Mouse (Mus musculus): ENCODE measurements around the gene Tifab. TPM values are rescaled to one million over a fixed set of nuclear protein-coding genes. Genes with fewer than 3 reads are reported as not detected.

The Tifab gene
- polyA plus RNA-seq, 1 experiment from 2014 or later, result 0.97 TPM

- H3K27me3 ChIP-seq (ENCODE audit: poor library complexity, severe bottlenecking), result no peaks in the 10 kb centered on the region
- 89% methylated on average over 11 of the region's 11 CpGs for WGBS
- no peak overlapping the region for H3K27ac ChIP-seq
- peaks cover 58% of the 10 kb centered on the region for H3K36me3 ChIP-seq (replicated peaks)
- peaks cover 14% of the 10 kb centered on the region; the same call in 1 of the 2 replicates for H3K9me3 ChIP-seq
- no peak for DNase-seq (ENCODE audit: extremely low spot score, low spot score)
- H3K4me1 ChIP-seq, result peaks cover 39% of the 10 kb centered on the region
- no peak overlapping the region for H3K4me3 ChIP-seq
These were observed 46.3 kb downstream of the Tifab start for GRCm38 (mm10) chr13:56132326-56132936.

- no peak for DNase-seq (ENCODE audit: extremely low spot score, low spot score)
- WGBS, result 94% methylated on average over 8 of the region's 8 CpGs
- Histone ChIP-seq H3K27ac (no peak overlapping the region), H3K4me1 (peaks cover 29% of the 10 kb centered on the region), H3K27me3 (ENCODE audit: poor library complexity, severe bottlenecking) (no peaks in the 10 kb centered on the region), H3K4me3 (no peak overlapping the region), H3K36me3 (replicated peaks) (peaks cover 77% of the 10 kb centered on the region), H3K9me3 (peaks cover 14% of the 10 kb centered on the region; the same call in 1 of the 2 replicates)
These were observed 48.1 kb downstream of the Tifab start for GRCm38 (mm10) chr13:56130544-56130943.

- WGBS, result 97% methylated on average over 3 of the region's 3 CpGs
- no peak for DNase-seq (ENCODE audit: extremely low spot score, low spot score)
- peaks cover 87% of the 10 kb centered on the region for H3K36me3 ChIP-seq (replicated peaks)
These were observed 49.1 kb downstream of the Tifab start for GRCm38 (mm10) chr13:56129578-56129977.

GRCm38 (mm10) chr13:56129014-56129413 lies 49.7 kb downstream of the Tifab start:
- WGBS, result 98% methylated on average over 4 of the region's 4 CpGs
- Histone ChIP-seq H3K27me3 (ENCODE audit: poor library complexity, severe bottlenecking) (no peaks in the 10 kb centered on the region), H3K36me3 (replicated peaks) (peaks cover 92% of the 10 kb centered on the region), H3K4me1 (peaks cover 20% of the 10 kb centered on the region), H3K9me3 (peaks cover 14% of the 10 kb centered on the region; the same call in 1 of the 2 replicates), H3K4me3 (no peak overlapping the region), H3K27ac (no peak overlapping the region)
- DNase-seq (ENCODE audit: extremely low spot score, low spot score), result no peak

More at GRCm38 (mm10) chr13:56129578-56129977, 49.1 kb downstream of the Tifab start:
- Histone ChIP-seq H3K4me3 (no peak overlapping the region), H3K27ac (no peak overlapping the region), H3K4me1 (peaks cover 26% of the 10 kb centered on the region), H3K27me3 (ENCODE audit: poor library complexity, severe bottlenecking) (no peaks in the 10 kb centered on the region), H3K9me3 (peaks cover 14% of the 10 kb centered on the region; the same call in 1 of the 2 replicates)

- H3K4me1 ChIP-seq, result no peaks in the 10 kb centered on the region
- H3K9me3 ChIP-seq, result peaks cover 14% of the 10 kb centered on the region; the same call in 1 of the 2 replicates
- H3K4me3 ChIP-seq, result no peak overlapping the region
- DNase-seq (ENCODE audit: extremely low spot score, low spot score), result no peak
- 93% methylated on average over 10 of the region's 10 CpGs for WGBS
- no peaks in the 10 kb centered on the region for H3K27me3 ChIP-seq (ENCODE audit: poor library complexity, severe bottlenecking)
- no peak overlapping the region for H3K27ac ChIP-seq
- H3K36me3 ChIP-seq (replicated peaks), result peaks cover 99% of the 10 kb centered on the region
These were observed 53.1 kb downstream of the Tifab start for GRCm38 (mm10) chr13:56125632-56126031.

Other genes starting within 250 kb of the Tifab start
- 554 and 558 TPM in 2 replicates for gene H2afy, start 42.5 kb downstream of the Tifab start, polyA plus RNA-seq (2016; fragmentation: Nextera tagmentation; extraction: Ambion mirVana)
- gene Neurog1, start 73.3 kb upstream of the Tifab start, polyA plus RNA-seq (2016; fragmentation: Nextera tagmentation; extraction: Ambion mirVana), result 13.5 and 18.5 TPM in 2 replicates
- gene Cxcl14, start 117.7 kb upstream of the Tifab start, polyA plus RNA-seq (2016; fragmentation: Nextera tagmentation; extraction: Ambion mirVana), result 2.3 and 2.7 TPM in 2 replicates
- not detected in 2 replicates for gene Gm3045, start 247.7 kb upstream of the Tifab start, polyA plus RNA-seq (2016; fragmentation: Nextera tagmentation; extraction: Ambion mirVana)